Mouse (Mus musculus): ENCODE data around the gene Pdcd10. TPM values are rescaled to one million over a fixed set of nuclear protein-coding genes. Genes with fewer than 3 reads are reported as not detected.

The Pdcd10 gene
- 104 and 117 TPM in 2 replicates for polyA plus RNA-seq (2014; fragmentation: Nextera tagmentation; extraction: Ambion mirVana)

GRCm38 (mm10) chr3:75556695-75557291 lies at the start of gene Pdcd10:
Gene Pdcd10, minus strand, starts transcription at chr3:75556856.
- peaks cover 3% of the 10 kb centered on the region; the same call in 1 of the 2 replicates for H3K4me1 ChIP-seq (ENCODE audit: control insufficient read depth, insufficient read depth, low read length)
- H3K9ac ChIP-seq (ENCODE audit: low read depth, low read length): peak within 1 kb of the TSS; percentile 88
- H3K36me3 ChIP-seq (ENCODE audit: control insufficient read depth, insufficient read depth, low read length): no peaks in the 10 kb centered on the region
- H3K4me2 ChIP-seq (replicated peaks; ENCODE audit: low read depth, low read length): peak within 1 kb of the TSS; percentile 82
- H3K9me3 ChIP-seq (ENCODE audit: control insufficient read depth, low read length): no peaks in the 10 kb centered on the region
- peak within 1 kb of the TSS; percentile 91 for H3K4me3 ChIP-seq (ENCODE audit: low read length)
- peak within 1 kb of the TSS; percentile 76 for H3K27ac ChIP-seq (ENCODE audit: low read depth, low read length)
- ATAC-seq (ENCODE audit: low FRiP score, low TSS enrichment): peak; percentile 98
- WGBS: 0% methylated on average over 35 of the region's 35 CpGs
- H3K27me3 ChIP-seq (ENCODE audit: control insufficient read depth, insufficient read depth, low read length): no peaks in the 10 kb centered on the region

- no peaks in the 10 kb centered on the region for H3K9me3 ChIP-seq (ENCODE audit: control insufficient read depth, low read length)
- no peak overlapping the region for H3K27ac ChIP-seq (ENCODE audit: low read depth, low read length)
- H3K36me3 ChIP-seq (ENCODE audit: control insufficient read depth, insufficient read depth, low read length): no peaks in the 10 kb centered on the region
- no peak for ATAC-seq (ENCODE audit: low FRiP score, low TSS enrichment)
- H3K4me2 ChIP-seq (replicated peaks; ENCODE audit: low read depth, low read length): no peak overlapping the region
- H3K4me1 ChIP-seq (ENCODE audit: control insufficient read depth, insufficient read depth, low read length): no peaks in the 10 kb centered on the region
- 91% methylated on average over 4 of the region's 4 CpGs for WGBS
- H3K4me3 ChIP-seq (ENCODE audit: low read length): no peak overlapping the region
- no peak overlapping the region for H3K9ac ChIP-seq (ENCODE audit: low read depth, low read length)
- no peaks in the 10 kb centered on the region for H3K27me3 ChIP-seq (ENCODE audit: control insufficient read depth, insufficient read depth, low read length)
These were observed 28.2 kb upstream of the Pdcd10 start for GRCm38 (mm10) chr3:75584898-75585297.

DNA sequence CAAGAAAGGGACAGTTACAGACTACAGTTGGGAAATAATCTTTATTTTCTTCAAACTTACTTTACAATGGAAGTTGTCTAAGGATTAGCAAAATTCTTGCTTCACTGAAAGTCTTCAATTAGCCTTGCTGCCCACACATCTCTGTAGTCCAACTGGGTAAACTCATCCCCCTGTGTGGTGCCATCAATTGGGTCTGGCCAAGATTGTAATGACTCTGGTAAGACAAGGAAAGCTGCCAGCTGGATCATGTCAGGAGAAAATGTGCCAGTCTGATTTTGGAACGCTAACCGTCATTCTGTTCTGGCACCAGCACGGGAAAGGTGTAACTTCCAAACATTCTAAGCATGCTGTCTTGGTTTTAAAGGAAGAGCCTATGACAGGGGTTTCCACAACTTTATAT lies 26.6 kb upstream of the Pdcd10 start:
- Histone ChIP-seq H3K27me3 (ENCODE audit: control insufficient read depth, insufficient read depth, low read length) (no peaks in the 10 kb centered on the region), H3K9me3 (ENCODE audit: control insufficient read depth, low read length) (no peaks in the 10 kb centered on the region), H3K27ac (ENCODE audit: low read depth, low read length) (no peak overlapping the region), H3K4me3 (ENCODE audit: low read length) (no peak overlapping the region), H3K36me3 (ENCODE audit: control insufficient read depth, insufficient read depth, low read length) (no peaks in the 10 kb centered on the region), H3K9ac (ENCODE audit: low read depth, low read length) (no peak overlapping the region), H3K4me1 (ENCODE audit: control insufficient read depth, insufficient read depth, low read length) (no peaks in the 10 kb centered on the region), H3K4me2 (replicated peaks; ENCODE audit: low read depth, low read length) (no peak overlapping the region)
- ATAC-seq (ENCODE audit: low FRiP score, low TSS enrichment): no peak
- 87% methylated on average over 3 of the region's 3 CpGs for WGBS

DNA sequence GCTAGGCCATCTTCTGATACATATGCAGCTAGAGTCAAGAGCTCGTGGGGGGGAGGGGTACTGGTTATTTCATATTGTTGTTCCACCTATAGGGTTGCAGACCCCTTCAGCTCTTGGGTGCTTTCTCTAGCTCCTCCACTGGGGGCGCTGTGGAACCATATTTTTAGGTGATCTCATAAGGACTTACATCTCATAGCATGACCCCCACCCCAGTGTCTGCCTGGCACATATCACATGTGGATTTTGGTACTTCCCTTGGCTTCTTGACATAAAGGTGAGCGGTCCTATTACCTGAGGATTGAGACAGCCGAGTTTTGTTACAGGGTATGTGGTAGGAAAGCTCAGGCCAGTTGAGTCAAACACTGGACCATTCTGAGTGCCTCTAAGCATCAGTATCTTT lies 22.7 kb upstream of the Pdcd10 start:
- Histone ChIP-seq H3K9me3 (ENCODE audit: control insufficient read depth, low read length) (no peaks in the 10 kb centered on the region), H3K4me3 (ENCODE audit: low read length) (no peak overlapping the region), H3K27me3 (ENCODE audit: control insufficient read depth, insufficient read depth, low read length) (no peaks in the 10 kb centered on the region), H3K27ac (ENCODE audit: low read depth, low read length) (no peak overlapping the region), H3K9ac (ENCODE audit: low read depth, low read length) (no peak overlapping the region), H3K36me3 (ENCODE audit: control insufficient read depth, insufficient read depth, low read length) (no peaks in the 10 kb centered on the region), H3K4me1 (ENCODE audit: control insufficient read depth, insufficient read depth, low read length) (no peaks in the 10 kb centered on the region), H3K4me2 (replicated peaks; ENCODE audit: low read depth, low read length) (no peak overlapping the region)
- 56% methylated on average over 4 of the region's 4 CpGs for WGBS
- no peak; the same call in 1 of the 2 replicates for ATAC-seq (ENCODE audit: low FRiP score, low TSS enrichment)

DNA sequence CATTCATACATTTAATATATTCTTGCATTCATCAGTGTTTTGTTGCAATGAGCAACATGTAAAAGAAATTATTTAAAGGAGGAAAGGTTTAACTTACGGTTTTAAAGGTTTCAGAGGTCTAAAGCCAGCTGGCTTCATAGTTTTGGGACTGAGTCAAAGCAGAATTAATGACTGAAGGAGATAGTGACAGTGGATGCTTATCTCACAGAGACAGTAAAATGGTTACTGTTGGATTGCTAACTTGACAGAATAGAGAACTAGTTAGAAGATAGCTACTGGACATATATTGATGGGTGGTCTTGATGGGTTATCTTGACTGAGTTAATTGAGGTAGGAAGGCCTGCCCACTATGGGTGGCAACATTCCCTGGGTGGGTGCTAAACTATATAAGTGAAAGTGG lies 18.9 kb upstream of the Pdcd10 start:
- no peak for ATAC-seq (ENCODE audit: low FRiP score, low TSS enrichment)
- H3K4me2 ChIP-seq (replicated peaks; ENCODE audit: low read depth, low read length): no peak overlapping the region
- no peaks in the 10 kb centered on the region for H3K9me3 ChIP-seq (ENCODE audit: control insufficient read depth, low read length)
- H3K36me3 ChIP-seq (ENCODE audit: control insufficient read depth, insufficient read depth, low read length): no peaks in the 10 kb centered on the region
- no peak overlapping the region for H3K27ac ChIP-seq (ENCODE audit: low read depth, low read length)
- H3K27me3 ChIP-seq (ENCODE audit: control insufficient read depth, insufficient read depth, low read length): no peaks in the 10 kb centered on the region
- no peak overlapping the region for H3K9ac ChIP-seq (ENCODE audit: low read depth, low read length)
- 68% methylated on average over 1 of the region's 1 CpGs for WGBS
- no peaks in the 10 kb centered on the region for H3K4me1 ChIP-seq (ENCODE audit: control insufficient read depth, insufficient read depth, low read length)
- H3K4me3 ChIP-seq (ENCODE audit: low read length): no peak overlapping the region

DNA sequence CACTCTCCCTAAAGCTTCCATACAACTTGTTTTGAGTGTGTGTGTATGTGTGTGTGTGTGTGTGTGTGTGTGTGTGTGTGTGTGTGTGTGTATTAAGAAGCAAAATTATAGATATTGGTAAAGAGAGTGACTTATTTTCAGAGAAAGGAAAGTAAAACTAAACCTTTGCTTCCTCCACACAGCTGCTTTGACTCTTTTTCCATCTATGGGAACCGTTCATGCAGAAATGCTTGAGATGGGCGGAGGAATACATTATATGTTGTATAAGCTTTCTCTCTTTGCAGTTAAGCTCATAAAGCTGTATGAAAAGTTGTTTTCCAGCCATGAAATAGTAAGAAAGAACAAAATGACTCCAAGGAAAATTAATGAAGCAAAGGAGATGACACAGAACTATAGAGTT lies 17.4 kb upstream of the Pdcd10 start:
- ATAC-seq (ENCODE audit: low FRiP score, low TSS enrichment): no peak

GRCm38 (mm10) chr3:75557292-75557691 lies 636 bp upstream of the Pdcd10 start, which contains the start of gene Serpini1:
Gene Serpini1, plus strand, starts transcription at chr3:75557547.
- no peaks in the 10 kb centered on the region for H3K27me3 ChIP-seq (ENCODE audit: control insufficient read depth, insufficient read depth, low read length)
- peaks cover 3% of the 10 kb centered on the region; the same call in 1 of the 2 replicates for H3K4me1 ChIP-seq (ENCODE audit: control insufficient read depth, insufficient read depth, low read length)
- peak within 1 kb of the TSS; percentile 76 for H3K27ac ChIP-seq (ENCODE audit: low read depth, low read length)
- 0% methylated on average over 19 of the region's 19 CpGs for WGBS
- peak within 1 kb of the TSS; percentile 88 for H3K9ac ChIP-seq (ENCODE audit: low read depth, low read length)
- peak within 1 kb of the TSS; percentile 82 for H3K4me2 ChIP-seq (replicated peaks; ENCODE audit: low read depth, low read length)
- H3K36me3 ChIP-seq (ENCODE audit: control insufficient read depth, insufficient read depth, low read length): no peaks in the 10 kb centered on the region
- H3K9me3 ChIP-seq (ENCODE audit: control insufficient read depth, low read length): no peaks in the 10 kb centered on the region
- H3K4me3 ChIP-seq (ENCODE audit: low read length): peak within 1 kb of the TSS; percentile 91
- ATAC-seq (ENCODE audit: low FRiP score, low TSS enrichment): peak; percentile 95

More for the DNA sequence above, 17.4 kb upstream of the Pdcd10 start:
- no peaks in the 10 kb centered on the region for H3K27me3 ChIP-seq (ENCODE audit: control insufficient read depth, insufficient read depth, low read length)
- no peak overlapping the region for H3K9ac ChIP-seq (ENCODE audit: low read depth, low read length)
- H3K9me3 ChIP-seq (ENCODE audit: control insufficient read depth, low read length): no peaks in the 10 kb centered on the region
- 73% methylated on average over 2 of the region's 2 CpGs for WGBS
- no peak overlapping the region for H3K27ac ChIP-seq (ENCODE audit: low read depth, low read length)
- H3K4me3 ChIP-seq (ENCODE audit: low read length): no peak overlapping the region
- H3K4me1 ChIP-seq (ENCODE audit: control insufficient read depth, insufficient read depth, low read length): no peaks in the 10 kb centered on the region
- no peaks in the 10 kb centered on the region for H3K36me3 ChIP-seq (ENCODE audit: control insufficient read depth, insufficient read depth, low read length)
- no peak overlapping the region for H3K4me2 ChIP-seq (replicated peaks; ENCODE audit: low read depth, low read length)

DNA sequence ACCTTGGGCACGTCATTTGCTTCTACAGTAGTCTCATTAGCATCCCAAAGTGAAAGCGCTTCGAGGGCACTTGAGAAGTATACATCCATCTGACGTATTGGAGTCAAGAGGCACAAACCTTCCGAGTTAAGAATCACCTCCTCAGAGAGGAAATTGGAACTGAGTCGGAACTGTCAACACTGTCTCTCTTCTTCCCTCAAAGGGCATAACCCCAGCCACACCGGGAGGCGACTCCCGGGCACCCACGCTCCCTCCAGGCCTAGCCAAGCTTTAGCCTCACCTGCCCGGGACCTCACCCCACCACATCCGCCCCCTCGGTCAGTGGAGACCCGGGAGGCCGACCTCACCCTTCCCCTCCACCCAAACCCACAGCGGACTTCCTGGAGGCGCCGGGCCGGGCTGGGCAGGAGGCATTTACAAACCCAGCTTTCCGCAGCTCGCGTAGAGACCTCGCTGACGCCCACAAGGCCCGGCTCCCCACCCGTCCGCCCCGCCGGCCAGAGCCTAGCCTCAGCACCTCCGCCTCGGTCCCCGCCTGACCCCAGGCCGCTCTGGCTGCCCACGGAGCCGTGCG lies 448 bp downstream of the Pdcd10 start:
- Histone ChIP-seq H3K9ac (ENCODE audit: low read depth, low read length) (peak overlapping the region; percentile 88), H3K27me3 (ENCODE audit: control insufficient read depth, insufficient read depth, low read length) (no peaks in the 10 kb centered on the region), H3K4me1 (ENCODE audit: control insufficient read depth, insufficient read depth, low read length) (peaks cover 3% of the 10 kb centered on the region; the same call in 1 of the 2 replicates), H3K4me2 (replicated peaks; ENCODE audit: low read depth, low read length) (peak overlapping the region; percentile 82), H3K9me3 (ENCODE audit: control insufficient read depth, low read length) (no peaks in the 10 kb centered on the region), H3K27ac (ENCODE audit: low read depth, low read length) (peak overlapping the region; percentile 76), H3K4me3 (ENCODE audit: low read length) (peak overlapping the region; percentile 91), H3K36me3 (ENCODE audit: control insufficient read depth, insufficient read depth, low read length) (no peaks in the 10 kb centered on the region)
- WGBS: under 1% methylated on average over 36 of the region's 36 CpGs
- ATAC-seq (ENCODE audit: low FRiP score, low TSS enrichment): peak; percentile 60

GRCm38 (mm10) chr3:75551248-75551647 lies 5.4 kb downstream of the Pdcd10 start:
- Histone ChIP-seq H3K9me3 (ENCODE audit: control insufficient read depth, low read length) (no peaks in the 10 kb centered on the region), H3K36me3 (ENCODE audit: control insufficient read depth, insufficient read depth, low read length) (no peaks in the 10 kb centered on the region), H3K27me3 (ENCODE audit: control insufficient read depth, insufficient read depth, low read length) (no peaks in the 10 kb centered on the region), H3K4me2 (replicated peaks; ENCODE audit: low read depth, low read length) (no peak overlapping the region), H3K4me3 (ENCODE audit: low read length) (no peak overlapping the region), H3K27ac (ENCODE audit: low read depth, low read length) (no peak overlapping the region), H3K4me1 (ENCODE audit: control insufficient read depth, insufficient read depth, low read length) (peaks cover 3% of the 10 kb centered on the region; the same call in 1 of the 2 replicates), H3K9ac (ENCODE audit: low read depth, low read length) (no peak overlapping the region)
- ATAC-seq (ENCODE audit: low FRiP score, low TSS enrichment): no peak
